Mouse (Mus musculus): ENCODE data around the gene Ajuba. TPM values are rescaled to one million over a fixed set of nuclear protein-coding genes. Genes with fewer than 3 reads are reported as not detected.

The Ajuba gene
- polyA plus RNA-seq, 1 experiment from 2014 or later = 12.7 TPM

GRCm38 (mm10) chr14:54569451-54570392 lies 7.6 kb downstream of the Ajuba start:
- no peak for ATAC-seq
- H3K4me2 ChIP-seq = no peak overlapping the region
- WGBS (ENCODE audit: insufficient replicate concordance) = 66% methylated on average over 17 of the region's 17 CpGs

GRCm38 (mm10) chr14:54568694-54569414 lies 8.5 kb downstream of the Ajuba start:
- H3K9ac ChIP-seq = no peak overlapping the region
- H3K9me3 ChIP-seq (replicated peaks) = no peaks in the 10 kb centered on the region
- WGBS (ENCODE audit: insufficient replicate concordance) = 66% methylated on average over 15 of the region's 15 CpGs
- H3K4me3 ChIP-seq = no peak overlapping the region
- peaks cover 36% of the 10 kb centered on the region for H3K27me3 ChIP-seq (replicated peaks)
- H3K36me3 ChIP-seq = peaks cover 27% of the 10 kb centered on the region
- no peak overlapping the region for H3K27ac ChIP-seq
- no peak overlapping the region for H3K4me2 ChIP-seq
- ATAC-seq = no peak
- peaks cover 28% of the 10 kb centered on the region for H3K4me1 ChIP-seq

More at GRCm38 (mm10) chr14:54569451-54570392, 7.6 kb downstream of the Ajuba start:
- Histone ChIP-seq H3K9ac (no peak overlapping the region), H3K4me3 (no peak overlapping the region), H3K9me3 (replicated peaks) (no peaks in the 10 kb centered on the region), H3K27ac (no peak overlapping the region; the same call in 1 of the 2 replicates), H3K36me3 (peaks cover 27% of the 10 kb centered on the region), H3K4me1 (peaks cover 37% of the 10 kb centered on the region), H3K27me3 (replicated peaks) (peaks cover 45% of the 10 kb centered on the region)

DNA sequence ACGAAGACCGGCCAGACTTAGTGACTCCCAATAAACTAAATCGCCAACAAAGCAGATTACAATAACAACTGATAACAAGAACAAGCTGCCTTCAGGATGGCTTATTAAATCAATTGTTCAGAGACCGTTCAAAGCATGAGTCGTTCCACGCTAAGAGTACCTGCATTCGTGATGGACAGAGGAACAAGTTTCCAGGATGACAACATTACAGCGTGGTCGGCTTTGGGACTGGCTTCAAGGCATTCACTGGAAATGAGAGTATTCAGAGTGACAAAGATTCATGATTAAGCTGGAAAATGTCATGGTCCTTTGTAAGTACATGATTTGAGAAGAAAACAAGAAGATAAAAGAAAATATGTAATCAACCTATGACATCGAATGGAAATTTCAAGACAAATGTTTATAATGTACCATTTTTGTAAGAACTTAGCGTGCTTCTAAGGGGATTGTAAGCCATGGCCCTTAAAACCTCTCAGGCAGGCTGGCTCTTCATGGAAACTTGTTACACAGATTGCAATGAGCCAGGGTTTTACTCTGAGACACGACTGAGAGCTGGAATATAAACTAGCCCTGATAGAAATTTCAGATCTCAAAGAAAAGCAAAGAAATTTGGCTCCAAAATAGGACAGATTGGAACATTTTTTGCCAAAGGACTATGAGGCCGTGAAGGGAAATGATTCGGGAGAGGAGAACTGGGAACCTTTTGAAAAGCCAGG lies 16.7 kb downstream of the Ajuba start:
- Histone ChIP-seq H3K4me2 (no peak overlapping the region), H3K27me3 (replicated peaks) (peaks cover 7% of the 10 kb centered on the region; the same call in 1 of the 2 replicates), H3K9ac (no peak overlapping the region), H3K36me3 (no peaks in the 10 kb centered on the region), H3K4me1 (no peaks in the 10 kb centered on the region), H3K4me3 (no peak overlapping the region), H3K9me3 (replicated peaks) (no peaks in the 10 kb centered on the region), H3K27ac (no peak overlapping the region)
- 74% methylated on average over 14 of the region's 14 CpGs for WGBS (ENCODE audit: insufficient replicate concordance)
- ATAC-seq = no peak

DNA sequence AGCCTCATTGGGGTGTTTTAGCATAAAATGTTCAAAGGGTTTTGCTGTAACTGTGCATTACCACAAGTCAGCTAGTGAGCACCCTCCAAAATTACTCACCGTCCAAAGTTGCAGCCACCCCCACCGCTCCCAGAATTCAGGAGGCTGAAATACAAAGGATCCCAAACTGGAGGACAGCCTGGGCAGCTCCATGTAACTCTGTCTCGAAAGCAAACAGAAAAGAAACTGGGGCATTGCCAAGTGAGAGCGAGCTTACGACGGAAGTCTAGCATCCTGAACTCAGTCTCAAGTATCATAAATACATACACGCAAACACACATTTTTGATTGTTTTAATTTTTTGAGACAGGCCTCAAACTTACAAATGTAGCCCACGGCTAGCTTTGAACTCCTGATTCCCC lies 20.0 kb downstream of the Ajuba start:
- peaks cover 7% of the 10 kb centered on the region; the same call in 1 of the 2 replicates for H3K27me3 ChIP-seq (replicated peaks)
- no peaks in the 10 kb centered on the region for H3K9me3 ChIP-seq (replicated peaks)
- no peak for ATAC-seq
- H3K4me2 ChIP-seq = no peak overlapping the region
- peaks cover under 1% of the 10 kb centered on the region; the same call in 1 of the 2 replicates for H3K36me3 ChIP-seq
- H3K27ac ChIP-seq = no peak overlapping the region
- no peak overlapping the region for H3K9ac ChIP-seq
- no peak overlapping the region for H3K4me3 ChIP-seq
- H3K4me1 ChIP-seq = peaks cover 18% of the 10 kb centered on the region
- WGBS (ENCODE audit: insufficient replicate concordance) = 75% methylated on average over 8 of the region's 8 CpGs

- no peaks in the 10 kb centered on the region for H3K9me3 ChIP-seq (replicated peaks)
- H3K4me3 ChIP-seq = peak within 1 kb of the TSS; percentile 69
- peaks cover 24% of the 10 kb centered on the region for H3K4me1 ChIP-seq
- H3K4me2 ChIP-seq = peak within 1 kb of the TSS; percentile 91
- H3K27me3 ChIP-seq (replicated peaks) = peaks cover 7% of the 10 kb centered on the region; the same call in 1 of the 2 replicates
- peak within 1 kb of the TSS; percentile 99 for H3K27ac ChIP-seq
- under 1% methylated on average over 76 of the region's 76 CpGs for WGBS (ENCODE audit: insufficient replicate concordance)
- ATAC-seq = peak; percentile 96
- peak within 1 kb of the TSS; percentile 90 for H3K9ac ChIP-seq
- H3K36me3 ChIP-seq = peaks cover 32% of the 10 kb centered on the region
These were observed 23.2 kb downstream of the Ajuba start, which contains the start of gene Haus4 for GRCm38 (mm10) chr14:54553975-54554769. TSS of gene Haus4 (minus strand) at chr14:54554616.

DNA sequence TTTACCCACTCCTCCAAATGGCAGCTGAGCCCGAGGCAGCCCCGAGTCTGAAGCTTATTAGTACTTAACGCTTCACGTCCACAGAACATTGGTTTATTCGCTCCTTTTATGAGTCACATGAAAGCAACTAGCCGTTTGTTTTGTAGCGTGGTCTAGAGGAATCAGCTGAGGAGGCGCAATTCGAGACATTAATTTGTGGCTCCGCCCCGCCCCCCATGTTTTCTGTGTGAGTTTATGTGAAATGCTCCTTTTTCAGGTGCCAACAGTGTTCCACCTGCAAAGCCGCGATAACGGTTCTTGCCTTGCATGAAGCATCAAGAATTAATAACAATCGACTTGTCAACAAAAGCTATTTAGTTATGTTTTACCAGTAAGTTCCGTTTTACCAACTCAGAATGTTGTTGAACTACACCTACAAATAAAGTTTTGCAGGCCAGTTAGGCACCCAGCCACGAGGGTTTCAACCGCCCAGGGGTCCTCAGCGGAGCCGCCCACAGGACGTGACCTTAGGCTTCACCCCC lies 23.8 kb downstream of the Ajuba start:
- H3K4me1 ChIP-seq = peaks cover 24% of the 10 kb centered on the region
- peak overlapping the region; percentile 91 for H3K4me2 ChIP-seq
- ATAC-seq = no peak
- H3K36me3 ChIP-seq = peaks cover 38% of the 10 kb centered on the region
- WGBS (ENCODE audit: insufficient replicate concordance) = 4% methylated on average over 21 of the region's 21 CpGs
- H3K27ac ChIP-seq = peak overlapping the region; percentile 99
- H3K4me3 ChIP-seq = peak overlapping the region; percentile 69
- H3K27me3 ChIP-seq (replicated peaks) = peaks cover 7% of the 10 kb centered on the region; the same call in 1 of the 2 replicates
- H3K9me3 ChIP-seq (replicated peaks) = no peaks in the 10 kb centered on the region
- peak overlapping the region; percentile 90 for H3K9ac ChIP-seq

DNA sequence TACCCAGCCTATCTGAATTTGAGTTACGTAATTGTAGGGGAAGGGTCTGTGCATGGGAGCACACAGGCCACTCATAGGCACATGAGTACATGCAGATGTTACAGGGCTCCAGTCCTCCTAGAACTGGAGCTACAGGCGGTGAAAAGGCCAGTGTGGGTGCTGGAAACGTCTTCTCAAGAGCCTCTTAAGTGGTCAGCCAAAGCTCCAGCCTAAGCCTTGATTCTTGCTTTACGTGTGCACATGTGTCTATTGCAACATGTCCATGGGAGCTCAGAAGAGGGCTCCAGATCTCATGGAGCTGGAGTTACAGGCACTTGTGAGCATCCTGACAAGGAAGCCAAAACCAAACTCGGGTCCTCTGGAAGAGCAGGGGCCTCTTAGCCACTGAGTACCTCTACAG lies 32.7 kb downstream of the Ajuba start:
- no peak overlapping the region for H3K9ac ChIP-seq
- ATAC-seq = no peak
- H3K27ac ChIP-seq = no peak overlapping the region
- H3K36me3 ChIP-seq = peaks cover 88% of the 10 kb centered on the region
- no peak overlapping the region for H3K4me2 ChIP-seq
- H3K4me1 ChIP-seq = no peaks in the 10 kb centered on the region
- WGBS (ENCODE audit: insufficient replicate concordance) = 83% methylated on average over 5 of the region's 5 CpGs
- no peaks in the 10 kb centered on the region for H3K9me3 ChIP-seq (replicated peaks)
- H3K27me3 ChIP-seq (replicated peaks) = no peaks in the 10 kb centered on the region
- H3K4me3 ChIP-seq = no peak overlapping the region

DNA sequence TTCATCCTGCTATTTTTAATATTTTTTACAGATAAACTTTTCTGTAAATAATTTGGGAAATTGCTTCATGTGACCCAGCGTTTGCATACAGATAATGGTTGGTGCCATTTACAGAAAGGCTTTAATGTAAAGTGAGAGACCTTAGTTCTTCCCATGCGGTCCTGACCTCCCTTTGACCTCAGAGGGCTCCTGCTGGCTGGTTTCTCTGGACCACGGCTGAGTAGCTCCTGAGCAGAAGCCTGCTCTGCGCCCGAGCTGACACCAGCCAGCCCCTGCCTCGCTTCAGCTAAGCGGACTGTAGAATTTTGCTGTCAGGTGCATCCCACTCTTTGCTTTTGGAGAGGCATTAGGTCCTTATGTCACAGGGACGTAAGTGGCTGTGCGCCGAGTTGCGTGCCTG lies 36.6 kb downstream of the Ajuba start:
- peaks cover 50% of the 10 kb centered on the region for H3K36me3 ChIP-seq
- no peak overlapping the region for H3K4me3 ChIP-seq
- H3K27me3 ChIP-seq (replicated peaks) = no peaks in the 10 kb centered on the region
- H3K27ac ChIP-seq = no peak overlapping the region
- no peak for ATAC-seq
- H3K4me1 ChIP-seq = no peaks in the 10 kb centered on the region
- H3K9ac ChIP-seq = no peak overlapping the region
- H3K9me3 ChIP-seq (replicated peaks) = no peaks in the 10 kb centered on the region
- 77% methylated on average over 11 of the region's 11 CpGs for WGBS (ENCODE audit: insufficient replicate concordance)
- H3K4me2 ChIP-seq = no peak overlapping the region

GRCm38 (mm10) chr14:54538580-54538979 lies 38.8 kb downstream of the Ajuba start:
- H3K27me3 ChIP-seq (replicated peaks) = no peaks in the 10 kb centered on the region
- H3K4me2 ChIP-seq = no peak overlapping the region
- WGBS (ENCODE audit: insufficient replicate concordance) = 77% methylated on average over 2 of the region's 2 CpGs
- H3K27ac ChIP-seq = no peak overlapping the region
- no peak overlapping the region for H3K4me3 ChIP-seq
- H3K9ac ChIP-seq = no peak overlapping the region
- no peak for ATAC-seq
- no peaks in the 10 kb centered on the region for H3K4me1 ChIP-seq
- no peaks in the 10 kb centered on the region for H3K9me3 ChIP-seq (replicated peaks)
- peaks cover 29% of the 10 kb centered on the region for H3K36me3 ChIP-seq

GRCm38 (mm10) chr14:54528446-54529111 lies 48.8 kb downstream of the Ajuba start:
- peaks cover 43% of the 10 kb centered on the region for H3K27me3 ChIP-seq (replicated peaks)
- H3K4me1 ChIP-seq = peaks cover 9% of the 10 kb centered on the region; the same call in 1 of the 2 replicates

More at GRCm38 (mm10) chr14:54528446-54529111, 48.8 kb downstream of the Ajuba start:
- Histone ChIP-seq H3K4me3 (no peak overlapping the region), H3K36me3 (no peaks in the 10 kb centered on the region), H3K9me3 (replicated peaks) (no peaks in the 10 kb centered on the region), H3K4me2 (no peak overlapping the region; the same call in 1 of the 2 replicates), H3K27ac (no peak overlapping the region), H3K9ac (no peak overlapping the region)
- ATAC-seq = 0 out of 2 replicates have a peak, but pooled peaks have one; percentile 44
- WGBS (ENCODE audit: insufficient replicate concordance) = 12% methylated on average over 17 of the region's 17 CpGs

Measured in liver, embryonic 12.5 days (tissue).